Mouse (Mus musculus): ENCODE results near the gene Nat8. TPM values are rescaled to one million over a fixed set of nuclear protein-coding genes. Genes with fewer than 3 reads are reported as not detected.
"Not testable (repeated sequence)": the region's sequence is repeated elsewhere in the genome, so short reads cannot be mapped to it uniquely, and the experiment has no call there.

Nat8 gene
- polyA plus RNA-seq, 1 experiment from 2014 or later = 0.63 TPM

DNA sequence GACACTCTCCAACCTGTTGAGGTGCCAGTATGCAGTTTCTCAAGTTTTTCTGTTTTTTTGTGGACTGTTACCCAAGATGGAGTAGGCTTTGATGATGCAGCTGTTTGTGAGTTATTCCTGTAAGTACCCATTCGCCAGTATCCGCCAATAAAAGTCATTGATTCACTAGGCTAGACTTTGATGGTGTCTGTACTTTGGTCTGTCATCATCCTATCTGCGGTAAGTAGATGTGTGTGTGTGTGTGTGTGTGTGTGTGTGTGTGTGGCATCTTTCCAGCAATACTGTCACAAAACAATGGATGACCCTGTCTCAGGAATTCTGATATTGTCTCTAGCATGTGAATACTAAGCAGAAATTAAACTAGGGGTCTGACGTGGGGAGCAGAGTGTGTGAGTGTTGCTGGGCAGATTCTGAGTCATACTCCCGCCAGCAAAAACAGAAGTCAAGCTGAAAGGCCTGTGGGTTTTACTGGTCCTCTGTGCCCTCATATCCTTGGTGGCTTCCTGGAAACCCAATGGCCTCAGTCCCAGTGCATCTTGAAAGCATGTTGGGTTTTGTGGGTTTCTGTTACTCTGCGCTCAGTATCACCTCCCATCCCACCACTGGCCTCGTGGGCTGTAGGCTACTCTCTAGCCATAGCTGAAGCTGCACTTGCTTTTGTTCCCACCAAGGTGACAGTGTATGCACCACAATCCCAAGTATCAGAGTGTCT lies 19.3 kb upstream of the Nat8 start:
- Histone ChIP-seq H3K4me1 (no peaks in the 10 kb centered on the region), H3K27ac (no peak overlapping the region), H3K4me3 (replicated peaks) (no peak overlapping the region), H3K36me3 (no peaks in the 10 kb centered on the region), H3K27me3 (replicated peaks) (no peaks in the 10 kb centered on the region), H3K9me3 (no peaks in the 10 kb centered on the region), H3K9ac (no peak overlapping the region), H3K4me2 (no peak overlapping the region)
- ATAC-seq (ENCODE audit: insufficient read depth, low FRiP score, low read depth) = no peak
- WGBS = 80% methylated on average over 7 of the region's 7 CpGs

DNA sequence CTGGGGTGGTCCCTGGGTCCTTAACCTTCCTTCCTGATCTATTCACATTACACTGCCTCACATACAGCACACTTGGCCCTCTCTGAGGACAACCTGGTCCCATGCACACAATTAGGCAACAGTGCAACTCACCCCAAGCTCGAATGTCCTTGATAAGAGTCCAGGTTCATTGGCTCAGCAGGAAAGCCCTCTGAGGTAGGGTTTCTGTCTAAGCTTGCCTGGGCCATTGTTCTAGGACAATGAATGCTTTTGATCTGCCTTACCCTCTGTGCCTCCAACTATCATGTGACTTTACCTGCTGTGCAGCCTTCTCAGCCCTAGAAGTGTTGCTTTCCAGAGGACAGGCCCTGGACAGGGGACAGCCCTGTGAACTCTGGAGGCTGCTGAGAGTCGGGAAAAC lies 17.4 kb upstream of the Nat8 start:
- H3K27ac ChIP-seq = no peak overlapping the region
- H3K9ac ChIP-seq = no peak overlapping the region
- no peaks in the 10 kb centered on the region for H3K36me3 ChIP-seq
- no peak for ATAC-seq (ENCODE audit: insufficient read depth, low FRiP score, low read depth)
- no peak overlapping the region for H3K4me3 ChIP-seq (replicated peaks)
- no peaks in the 10 kb centered on the region for H3K4me1 ChIP-seq
- H3K4me2 ChIP-seq = no peak overlapping the region
- WGBS = 29% methylated on average over 2 of the region's 2 CpGs
- H3K9me3 ChIP-seq = no peaks in the 10 kb centered on the region
- H3K27me3 ChIP-seq (replicated peaks) = no peaks in the 10 kb centered on the region

DNA sequence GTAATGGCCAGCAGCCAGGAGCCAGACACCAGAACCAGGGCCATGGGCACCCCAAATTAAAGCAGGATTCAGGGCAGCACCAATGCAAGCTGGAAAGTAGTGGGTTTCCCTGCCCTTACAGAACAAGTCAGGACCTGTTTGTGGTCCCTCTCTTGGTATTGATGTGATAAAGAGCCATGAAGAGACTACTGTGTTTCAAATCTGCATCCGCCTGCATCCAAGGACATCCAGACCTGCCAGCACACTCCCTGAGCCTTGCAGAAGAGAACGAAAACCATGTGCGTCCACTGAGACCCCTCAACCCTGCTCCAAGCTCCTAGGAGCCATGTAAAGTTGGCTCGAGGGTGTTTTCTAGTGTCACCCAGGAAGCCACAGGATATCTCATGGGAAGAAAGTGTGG lies 16.3 kb upstream of the Nat8 start:
- Histone ChIP-seq H3K27me3 (replicated peaks) (no peaks in the 10 kb centered on the region), H3K9me3 (no peaks in the 10 kb centered on the region), H3K4me3 (replicated peaks) (no peak overlapping the region), H3K9ac (no peak overlapping the region), H3K36me3 (no peaks in the 10 kb centered on the region), H3K27ac (no peak overlapping the region), H3K4me2 (no peak overlapping the region), H3K4me1 (no peaks in the 10 kb centered on the region)
- ATAC-seq (ENCODE audit: insufficient read depth, low FRiP score, low read depth) = no peak
- 86% methylated on average over 4 of the region's 4 CpGs for WGBS

DNA sequence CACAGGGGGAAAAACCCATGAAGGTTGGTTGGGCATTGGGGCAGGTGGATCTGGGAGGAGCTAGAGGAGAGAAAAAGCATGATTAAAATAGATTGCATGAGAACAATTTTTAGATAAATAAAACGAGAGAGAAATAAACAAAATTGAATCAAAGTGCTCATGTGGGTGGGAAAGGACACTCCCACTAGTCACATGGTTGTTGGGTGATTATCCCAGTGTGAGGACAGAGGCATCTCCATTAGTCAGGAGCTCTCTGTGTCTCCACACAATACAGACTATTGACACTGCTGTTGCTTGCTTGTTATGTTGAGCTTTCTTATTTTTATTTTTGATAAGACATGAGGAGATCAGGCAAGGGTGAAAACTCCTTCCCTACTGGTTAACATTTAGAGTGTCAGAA lies 15.0 kb upstream of the Nat8 start:
- H3K27ac ChIP-seq = no peak overlapping the region
- no peak for ATAC-seq (ENCODE audit: insufficient read depth, low FRiP score, low read depth)
- WGBS = 14% methylated on average over 1 of the region's 1 CpGs

DNA sequence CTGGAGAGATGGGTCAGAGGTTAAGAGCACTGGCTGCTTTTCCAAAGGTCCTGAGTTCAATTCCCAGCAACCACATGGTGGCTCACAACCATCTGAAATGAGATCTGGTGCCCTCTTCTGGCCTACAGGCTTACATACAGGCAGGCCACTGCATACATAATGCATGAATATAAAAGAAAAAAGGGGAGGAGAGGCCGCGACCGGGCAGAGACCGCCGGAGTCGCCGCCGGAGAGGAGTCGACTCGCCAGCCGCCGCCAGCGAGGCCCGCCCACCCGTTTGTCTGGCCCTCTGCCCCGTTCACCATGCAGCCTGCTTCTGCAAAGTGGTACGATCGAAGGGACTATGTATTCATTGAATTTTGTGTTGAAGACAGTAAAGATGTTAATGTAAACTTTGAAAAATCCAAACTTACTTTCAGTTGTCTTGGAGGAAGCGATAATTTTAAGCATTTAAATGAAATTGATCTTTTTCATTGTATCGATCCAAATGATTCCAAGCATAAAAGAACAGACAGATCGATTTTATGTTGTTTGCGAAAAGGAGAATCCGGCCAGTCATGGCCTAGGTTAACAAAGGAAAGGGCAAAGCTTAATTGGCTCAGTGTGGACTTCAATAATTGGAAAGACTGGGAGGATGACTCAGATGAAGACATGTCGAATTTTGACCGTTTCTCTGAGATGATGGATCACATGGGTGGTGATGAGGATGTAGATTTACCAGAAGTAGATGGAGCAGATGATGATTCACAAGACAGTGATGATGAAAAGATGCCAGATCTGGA lies 12.0 kb upstream of the Nat8 start:
- not testable (repeated sequence) for H3K4me3 ChIP-seq (replicated peaks); H3K36me3 ChIP-seq; H3K4me2 ChIP-seq; H3K27ac ChIP-seq; ATAC-seq (ENCODE audit: insufficient read depth, low FRiP score, low read depth); H3K9ac ChIP-seq; H3K4me1 ChIP-seq; H3K27me3 ChIP-seq (replicated peaks); H3K9me3 ChIP-seq
- WGBS = 77% methylated on average over 25 of the region's 25 CpGs

More for the DNA sequence above, 15.0 kb upstream of the Nat8 start:
- Histone ChIP-seq H3K36me3 (no peaks in the 10 kb centered on the region), H3K9me3 (no peaks in the 10 kb centered on the region), H3K4me1 (no peaks in the 10 kb centered on the region), H3K4me3 (replicated peaks) (no peak overlapping the region), H3K4me2 (no peak overlapping the region), H3K27me3 (replicated peaks) (no peaks in the 10 kb centered on the region), H3K9ac (no peak overlapping the region)

DNA sequence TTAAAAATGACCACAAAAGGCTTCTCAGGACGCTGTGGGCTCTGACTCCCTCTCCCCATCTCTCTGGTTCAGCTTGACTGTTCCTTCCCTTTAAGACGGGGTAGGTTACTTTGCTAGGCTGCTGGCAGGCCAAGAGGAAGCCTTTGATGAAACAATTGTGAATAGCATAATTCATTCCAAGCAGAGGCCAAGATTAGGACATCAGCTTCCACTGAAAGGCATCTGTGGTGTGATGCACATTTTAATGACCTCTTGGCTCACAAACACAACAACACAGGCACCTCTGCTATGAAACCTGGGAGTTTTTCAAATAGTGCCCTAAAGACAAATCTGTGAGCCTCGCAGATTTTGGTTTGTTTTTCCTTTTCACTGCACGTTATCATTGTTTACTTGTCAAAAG lies 8.1 kb upstream of the Nat8 start:
- Histone ChIP-seq H3K4me1 (no peaks in the 10 kb centered on the region), H3K4me2 (no peak overlapping the region), H3K27me3 (replicated peaks) (no peaks in the 10 kb centered on the region), H3K9me3 (no peaks in the 10 kb centered on the region), H3K4me3 (replicated peaks) (no peak overlapping the region), H3K27ac (no peak overlapping the region), H3K36me3 (no peaks in the 10 kb centered on the region), H3K9ac (no peak overlapping the region)
- WGBS = 47% methylated on average over 4 of the region's 4 CpGs
- ATAC-seq (ENCODE audit: insufficient read depth, low FRiP score, low read depth) = no peak

DNA sequence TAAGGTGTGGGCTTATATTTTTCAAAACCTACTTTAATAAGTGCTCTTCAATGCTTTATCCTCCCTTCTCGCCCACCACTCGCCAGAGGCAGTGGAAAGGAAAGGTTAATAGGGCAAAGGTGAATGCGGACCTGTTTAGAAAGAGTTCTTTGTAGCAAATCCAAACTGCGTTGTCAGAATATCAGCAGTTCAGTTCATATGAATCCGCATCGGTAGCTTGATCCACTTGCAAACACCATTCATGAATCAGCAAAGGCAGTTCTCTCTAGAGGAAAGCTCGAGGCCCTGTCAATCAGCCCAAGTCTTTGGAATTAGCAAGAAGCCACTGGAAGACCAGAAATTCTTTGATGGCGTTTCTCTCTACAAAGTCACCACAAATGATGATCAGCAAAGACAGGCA lies 6.8 kb upstream of the Nat8 start:
- Histone ChIP-seq H3K4me1 (no peaks in the 10 kb centered on the region), H3K27me3 (replicated peaks) (no peaks in the 10 kb centered on the region), H3K9me3 (no peaks in the 10 kb centered on the region), H3K4me2 (no peak overlapping the region), H3K27ac (no peak overlapping the region), H3K4me3 (replicated peaks) (no peak overlapping the region), H3K9ac (no peak overlapping the region), H3K36me3 (no peaks in the 10 kb centered on the region)
- no peak for ATAC-seq (ENCODE audit: insufficient read depth, low FRiP score, low read depth)
- WGBS = 72% methylated on average over 8 of the region's 8 CpGs

DNA sequence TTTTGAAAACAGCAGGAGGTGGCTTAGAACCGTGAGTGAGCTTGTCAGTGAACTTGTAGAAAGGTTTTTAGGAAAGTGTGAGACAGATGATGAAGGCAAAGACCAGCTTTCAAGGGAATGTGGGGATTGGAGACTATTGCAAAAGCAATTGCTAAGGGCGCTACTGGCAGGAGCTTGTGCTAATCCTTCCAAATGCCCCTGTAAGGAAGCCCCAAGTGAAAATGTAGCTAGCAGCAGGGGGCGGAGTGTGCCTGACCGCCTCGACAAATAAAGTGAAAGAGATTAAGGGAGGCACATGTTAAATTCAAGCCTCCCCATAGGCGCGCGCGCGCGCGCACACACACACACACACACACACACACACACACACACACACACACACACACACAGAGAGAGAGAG lies 5.4 kb upstream of the Nat8 start:
- not testable (repeated sequence) for H3K36me3 ChIP-seq; H3K27ac ChIP-seq; H3K9me3 ChIP-seq; H3K4me3 ChIP-seq (replicated peaks); H3K27me3 ChIP-seq (replicated peaks); H3K9ac ChIP-seq; H3K4me1 ChIP-seq
- ATAC-seq (ENCODE audit: insufficient read depth, low FRiP score, low read depth) = peak; percentile 73; the same call in 1 of the 2 replicates
- 20% methylated on average over 12 of the region's 12 CpGs for WGBS
- peak overlapping the region; percentile 40 for H3K4me2 ChIP-seq

DNA sequence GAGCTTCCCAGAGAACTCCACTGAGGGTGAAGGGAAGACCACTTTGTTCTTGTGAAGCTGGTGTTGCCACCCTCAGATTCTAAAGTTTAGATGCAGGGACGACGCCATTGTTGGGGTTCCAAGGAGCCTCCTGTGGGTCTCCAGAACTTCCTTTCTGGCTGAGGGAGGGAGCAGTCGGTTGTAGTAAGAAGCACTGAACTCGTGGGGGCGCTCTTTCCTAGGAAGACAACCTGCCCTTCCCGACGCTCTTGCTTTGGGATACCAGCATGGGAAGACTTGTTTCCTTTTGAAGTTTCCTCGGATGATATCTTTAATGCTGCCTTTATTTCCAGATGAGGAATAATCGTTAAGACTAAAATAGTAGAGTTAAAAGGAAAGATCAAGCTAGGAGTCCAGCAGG lies 4.9 kb upstream of the Nat8 start:
- not testable (repeated sequence) for H3K9me3 ChIP-seq; ATAC-seq (ENCODE audit: insufficient read depth, low FRiP score, low read depth); H3K36me3 ChIP-seq; H3K9ac ChIP-seq; H3K4me1 ChIP-seq; H3K27me3 ChIP-seq (replicated peaks); H3K4me3 ChIP-seq (replicated peaks); H3K27ac ChIP-seq
- H3K4me2 ChIP-seq = peak overlapping the region; percentile 40
- 19% methylated on average over 9 of the region's 9 CpGs for WGBS

DNA sequence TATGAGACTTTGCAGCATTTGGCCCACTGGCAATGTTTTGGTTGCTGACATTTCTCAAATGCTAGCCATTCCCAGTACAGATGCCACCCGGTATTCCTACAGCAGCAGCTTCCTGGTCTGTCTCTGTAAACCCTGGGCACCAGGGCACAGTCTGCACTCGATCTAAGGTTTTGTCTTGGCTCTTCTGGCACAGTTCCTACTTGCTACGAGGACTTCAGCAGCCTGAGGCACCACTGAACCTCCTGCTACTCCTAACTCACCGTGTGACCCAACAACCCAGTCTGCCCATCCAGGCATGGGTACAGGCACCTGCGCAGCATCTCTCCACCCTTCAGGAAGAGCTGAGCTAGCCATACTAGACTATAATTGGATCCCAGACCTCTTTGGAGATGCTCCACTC lies 4.2 kb upstream of the Nat8 start:
- WGBS = 80% methylated on average over 5 of the region's 5 CpGs
- not testable (repeated sequence) for H3K4me2 ChIP-seq; ATAC-seq (ENCODE audit: insufficient read depth, low FRiP score, low read depth); H3K9me3 ChIP-seq; H3K27me3 ChIP-seq (replicated peaks); H3K4me1 ChIP-seq; H3K36me3 ChIP-seq; H3K4me3 ChIP-seq (replicated peaks); H3K27ac ChIP-seq; H3K9ac ChIP-seq

DNA sequence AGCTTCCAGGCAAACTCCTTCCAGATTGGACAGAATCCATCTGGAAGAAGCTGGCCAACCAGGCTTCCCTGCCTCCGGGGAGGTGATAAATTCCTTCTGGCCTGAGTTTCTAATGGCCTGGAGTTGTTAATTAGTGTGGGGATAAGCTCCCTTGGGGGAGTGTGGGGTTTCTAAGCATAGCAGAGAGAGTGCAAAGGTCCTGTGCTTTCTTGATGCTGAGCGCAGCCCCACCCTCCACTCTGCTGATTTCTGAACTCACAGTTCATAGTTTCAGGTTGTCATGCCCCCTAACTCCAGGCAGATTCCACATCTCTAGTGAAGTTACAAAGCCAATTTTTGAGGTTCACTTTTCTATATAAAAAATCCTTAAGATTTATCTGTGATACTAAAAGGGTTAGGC lies 3.2 kb upstream of the Nat8 start:
- H3K9ac ChIP-seq; ATAC-seq (ENCODE audit: insufficient read depth, low FRiP score, low read depth); H3K4me3 ChIP-seq (replicated peaks); H3K4me2 ChIP-seq; H3K4me1 ChIP-seq; H3K27me3 ChIP-seq (replicated peaks); H3K36me3 ChIP-seq; H3K9me3 ChIP-seq; H3K27ac ChIP-seq: not testable (repeated sequence)
- WGBS = 61% methylated on average over 1 of the region's 2 CpGs

DNA sequence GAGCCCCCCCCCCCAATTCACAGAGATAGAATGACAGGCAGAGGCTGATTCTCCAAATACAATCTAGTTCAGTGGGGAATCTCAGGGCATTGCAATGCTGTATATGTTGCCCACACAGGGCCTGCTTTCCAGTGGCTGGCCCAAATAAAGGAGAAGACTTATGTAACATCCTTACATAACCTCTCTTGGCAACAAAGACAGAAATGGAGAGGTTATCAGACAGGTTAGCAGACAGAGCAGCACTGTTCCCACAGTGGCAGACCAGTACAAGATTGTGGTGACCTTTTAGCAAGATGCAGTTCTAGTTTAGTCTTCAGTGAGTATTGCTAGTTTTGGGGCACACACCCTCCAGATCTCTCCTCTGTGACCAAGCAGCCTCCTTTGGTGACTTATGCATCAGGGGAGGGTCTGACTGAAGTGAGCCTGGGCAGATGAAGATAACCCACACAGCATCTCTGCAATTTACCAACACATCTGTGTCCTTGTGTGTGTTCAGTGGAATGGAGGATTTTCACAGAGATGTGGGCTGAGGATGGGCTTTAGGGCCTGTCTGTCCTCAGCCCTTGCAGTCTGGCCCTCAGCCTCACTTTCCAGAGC lies 2.7 kb upstream of the Nat8 start:
- not testable (repeated sequence) for H3K4me3 ChIP-seq (replicated peaks); H3K27ac ChIP-seq; H3K4me2 ChIP-seq; H3K27me3 ChIP-seq (replicated peaks); H3K36me3 ChIP-seq; ATAC-seq (ENCODE audit: insufficient read depth, low FRiP score, low read depth); H3K9me3 ChIP-seq; H3K9ac ChIP-seq; H3K4me1 ChIP-seq

All from stomach, embryonic 15.5 days (tissue).